Comparison of ENCODE assay signal across 8 mouse cellular contexts in the genomic region with DNA sequence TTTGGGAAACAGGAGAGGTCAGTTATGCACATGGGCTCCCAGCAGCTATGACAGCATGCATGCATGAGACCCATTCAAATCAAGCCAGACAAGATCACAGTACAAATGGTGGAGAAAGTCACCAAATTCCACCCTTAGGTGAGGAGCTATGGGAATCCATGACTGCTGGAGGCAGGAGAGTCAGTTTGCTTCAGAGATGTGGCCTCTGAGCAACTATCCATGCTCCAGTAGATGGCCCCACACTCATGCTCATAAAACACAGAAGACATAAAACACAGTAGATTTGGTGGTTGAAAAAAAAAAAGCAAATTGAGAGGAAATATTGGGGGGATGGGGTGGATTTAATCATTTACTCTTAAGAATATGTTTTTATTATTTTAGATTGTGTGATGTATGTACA.
DNase-seq lines count a peak whose midpoint lies in the region; ATAC-seq and TF ChIP-seq lines count a peak whose summit lies in the region.

No protein-coding gene starts in this region.

- TF ChIP-seq POLR2A in MEL (IDR thresholded peaks at IDR 0.05; ENCODE audit: control insufficient read depth in 1 of 2, insufficient read depth in 1 of 2, low read depth in 1 of 2, low read length in 2 of 2, poor library complexity in 1 of 2), result no peak

- peak; percentile 11 for DNase-seq in cerebellum, adult 8-10 months
- no peak for DNase-seq in layer of hippocampus, adult 2 months (ENCODE audit: low spot score in 2 of 2)
- no peak for DNase-seq in layer of hippocampus, postnatal 36 days
- peak; percentile 32 for DNase-seq in MEL (ENCODE audit: low read depth, low spot score)
- peak; percentile 19 for DNase-seq in layer of hippocampus, adult 9-11 months
- no peak for DNase-seq in hindbrain, embryonic 14.5 days (ENCODE audit: low spot score)
- DNase-seq in gastrocnemius, postnatal 14 days, result no peak

- no peaks in the 10 kb centered on the region for H3K4me1 ChIP-seq in MEL (ENCODE audit: control insufficient read depth in 1 of 2, insufficient read depth in 2 of 2, low read length in 2 of 2)
- peaks cover 4% of the 10 kb centered on the region; the same call in 1 of the 2 replicates for H3K4me1 ChIP-seq in hindbrain, embryonic 14.5 days (replicated peaks; ENCODE audit: control insufficient read depth, insufficient read depth, low read length)

- TF ChIP-seq EP300 in MEL (IDR thresholded peaks at IDR 0.05; ENCODE audit: low read depth in 1 of 2, low read length in 2 of 2), result no peak

- no peak overlapping the region for H3K4me2 ChIP-seq in hindbrain, embryonic 14.5 days (replicated peaks)

- peaks cover 0 to 6% of the 10 kb centered on the region in 2 experiments for H3K27me3 ChIP-seq in MEL (ENCODE audit: control insufficient read depth in 1 of 2, insufficient read depth in 2 of 2, low read length in 2 of 2)
- H3K27me3 ChIP-seq in hindbrain, embryonic 14.5 days (ENCODE audit: control insufficient read depth, insufficient read depth, low read length), result no peaks in the 10 kb centered on the region

- TF ChIP-seq CTCF in layer of hippocampus, adult 2 months (conservative IDR thresholded peaks at IDR 0.05), result peak; percentile 79
- peak; percentile 19 to 60 (median 36); a peak in 4 of 6 replicates for TF ChIP-seq CTCF in MEL (IDR thresholded peaks at IDR 0.05 in 2 of 3, conservative IDR thresholded peaks at IDR 0.05 in 1 of 3; ENCODE audit: control insufficient read depth in 1 of 3, insufficient read depth in 1 of 3, low read depth in 2 of 3, low read length in 3 of 3, poor library complexity in 1 of 3, severe bottlenecking in 1 of 3)

- intact Hi-C loops in gastrocnemius, postnatal 14 days (cut with DNase I; ENCODE audit: low total_unique reads), result loop anchor here (5.0 kb wide), 1 partner anchor 313 kb away; a partner anchor contains a TSS

- H3K9ac ChIP-seq in MEL (ENCODE audit: control insufficient read depth, low read depth, low read length, poor library complexity, severe bottlenecking), result no peak overlapping the region
- no peak overlapping the region for H3K9ac ChIP-seq in hindbrain, embryonic 14.5 days

- no peaks in the 10 kb centered on the region for H3K9me3 ChIP-seq in MEL (replicated peaks; ENCODE audit: insufficient read depth, low read length)
- H3K9me3 ChIP-seq in hindbrain, embryonic 14.5 days (ENCODE audit: control insufficient read depth, low read length), result no peaks in the 10 kb centered on the region

- H3K36me3 ChIP-seq in MEL (ENCODE audit: control insufficient read depth in 1 of 2, insufficient read depth in 2 of 2, low read length in 2 of 2), result no peaks in the 10 kb centered on the region
- no peaks in the 10 kb centered on the region for H3K36me3 ChIP-seq in hindbrain, embryonic 14.5 days (replicated peaks; ENCODE audit: control insufficient read depth, insufficient read depth)

- H3K79me2 ChIP-seq in MEL (ENCODE audit: control insufficient read depth, insufficient read depth, low read length, poor library complexity), result no peaks in the 10 kb centered on the region

- ATAC-seq in cerebellum, adult (ENCODE audit: insufficient number of reproducible peaks, low FRiP score, low TSS enrichment), result no peak
- no peak for ATAC-seq in hindbrain, embryonic 14.5 days (ENCODE audit: low FRiP score)

- H3K4me3 ChIP-seq in layer of hippocampus, adult 2 months, result no peak overlapping the region
- no peak overlapping the region for H3K4me3 ChIP-seq in MEL (ENCODE audit: control insufficient read depth in 1 of 2, insufficient read depth in 1 of 2, low read depth in 2 of 2, low read length in 2 of 2)
- no peak overlapping the region for H3K4me3 ChIP-seq in hindbrain, embryonic 14.5 days (replicated peaks; ENCODE audit: low read length)

- peak; percentile 74 for TF ChIP-seq RAD21 in MEL (IDR thresholded peaks at IDR 0.05; ENCODE audit: low read depth, low read length)

- no peak overlapping the region for H3K27ac ChIP-seq in layer of hippocampus, adult 2 months
- no peak overlapping the region for H3K27ac ChIP-seq in MEL (ENCODE audit: control insufficient read depth, low read depth, low read length)
- H3K27ac ChIP-seq in hindbrain, embryonic 14.5 days, result no peak overlapping the region

TF ChIP-seq in MEL, 35 proteins besides CTCF, POLR2A, EP300 and RAD21:
- TF ChIP-seq MAZ (IDR thresholded peaks at IDR 0.05; ENCODE audit: low read depth, low read length), result no peak
- peak; percentile 77 for TF ChIP-seq SMC3 (IDR thresholded peaks at IDR 0.05; ENCODE audit: low read depth, low read length)
- peak; percentile 84 for TF ChIP-seq ZNF384 (IDR thresholded peaks at IDR 0.05; ENCODE audit: low read depth, low read length)
- peak; percentile 72 for TF ChIP-seq ZC3H11A (IDR thresholded peaks at IDR 0.05; ENCODE audit: low read depth, low read length)

Comparison
In these comparisons a context has a peak if more than half of its experiments do, and no peak if none do; other contexts are left out.
1. DNase-seq: peak in cerebellum, adult 8-10 months (single experiment), MEL (single experiment) and layer of hippocampus, adult 9-11 months (single experiment); none in layer of hippocampus, adult 2 months (0 of 2), layer of hippocampus, postnatal 36 days (0 of 2), hindbrain, embryonic 14.5 days (single experiment) and gastrocnemius, postnatal 14 days (single experiment).